Mouse (Mus musculus) ES-CJ7 (cell line): ENCODE measurements at regions not wholly inside any gene's neighbourhood (a gene's known extent, or its start where the extent isn't known, plus 50 kb on each side); places are given as distances from the start of the nearest gene placed in this dataset.
"Not testable (repeated sequence)": the region's sequence is repeated elsewhere in the genome, so short reads cannot be mapped to it uniquely, and the experiment has no call there.

Source experiments
- DNase-seq: peaks from one replicate; pipeline ENCODE4 v3.0.0; 2011; ENCODE audit warnings: low read depth, low spot score

DNA sequence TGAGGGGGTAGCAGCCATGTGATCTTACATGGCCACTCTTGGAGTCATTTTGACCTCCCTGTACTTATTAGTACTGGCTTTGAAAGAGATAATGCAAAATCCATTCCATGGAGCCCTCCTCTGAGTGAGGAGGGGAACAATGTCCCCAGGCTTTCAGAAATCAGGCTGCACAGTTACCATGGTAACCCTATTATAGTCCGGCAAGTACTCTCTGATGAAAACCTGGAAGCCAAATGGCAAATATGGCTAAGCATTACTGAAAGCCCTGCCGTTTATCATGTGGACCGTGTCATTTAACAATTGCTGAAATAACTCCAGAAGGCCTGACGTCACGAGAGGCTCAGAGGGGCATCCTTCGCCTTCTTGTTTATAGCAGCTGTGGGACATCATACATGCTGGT lies 82.5 kb upstream of the Xcl1 start:
- no peak for DNase-seq

DNA sequence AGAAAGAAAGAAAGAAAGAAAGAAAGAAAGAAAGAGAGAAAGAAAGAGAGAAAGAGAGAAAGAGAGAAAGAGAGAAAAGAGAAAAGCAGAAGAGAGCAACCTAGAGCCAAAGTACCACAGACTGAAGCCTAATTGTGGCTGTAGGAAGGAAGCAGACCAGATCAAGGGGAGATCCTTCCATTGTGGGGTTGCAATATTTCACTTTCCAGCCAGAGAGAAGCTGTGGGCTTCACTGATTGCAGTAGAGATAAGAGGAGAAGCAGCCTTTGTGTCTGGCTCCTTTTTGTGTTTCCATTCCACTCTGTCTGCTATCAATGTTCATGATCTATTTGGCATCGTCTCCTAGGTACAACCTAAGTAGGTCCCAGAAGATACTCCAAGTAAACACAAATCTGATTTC lies 79.0 kb upstream of the Xcl1 start:
- DNase-seq, result no peak

DNA sequence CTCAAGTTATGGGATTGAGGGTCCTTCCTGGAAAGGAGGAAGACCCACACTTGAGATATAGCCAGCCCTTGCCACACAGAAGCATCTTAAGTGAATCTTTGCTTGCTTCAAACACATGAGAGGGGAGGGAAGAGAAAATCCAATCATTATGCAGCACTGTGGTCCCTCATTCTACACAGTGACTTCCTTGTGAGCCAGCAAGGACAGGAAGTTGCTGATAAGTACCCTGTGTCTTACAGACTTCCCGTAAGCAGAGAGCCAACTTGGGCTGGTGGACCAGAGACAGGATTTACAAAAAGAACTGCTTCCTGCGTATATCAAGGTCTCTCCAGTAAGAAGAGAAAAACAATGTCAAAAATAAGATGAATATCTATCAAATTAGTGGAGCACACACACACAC lies 78.1 kb upstream of the Xcl1 start:
- no peak for DNase-seq

DNA sequence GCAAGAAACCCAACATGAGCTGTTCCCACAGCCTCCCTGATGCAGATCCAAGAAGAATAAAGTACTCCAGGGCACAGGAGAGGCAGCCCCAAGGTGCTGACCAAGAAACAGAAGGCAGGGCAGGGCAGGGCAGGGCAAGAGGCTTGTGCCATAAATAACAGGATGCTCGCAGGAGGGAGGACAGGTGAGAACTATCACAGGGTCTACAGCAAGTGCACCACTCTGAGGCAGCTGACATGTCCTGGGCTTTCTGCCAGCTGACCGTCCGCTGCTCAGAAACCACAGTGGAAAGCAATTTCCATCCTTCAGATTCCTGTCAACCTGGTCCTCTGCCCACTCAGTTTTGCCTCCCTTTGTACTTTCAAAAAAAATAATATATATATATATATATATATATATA lies 77.0 kb upstream of the Xcl1 start:
- no peak for DNase-seq

DNA sequence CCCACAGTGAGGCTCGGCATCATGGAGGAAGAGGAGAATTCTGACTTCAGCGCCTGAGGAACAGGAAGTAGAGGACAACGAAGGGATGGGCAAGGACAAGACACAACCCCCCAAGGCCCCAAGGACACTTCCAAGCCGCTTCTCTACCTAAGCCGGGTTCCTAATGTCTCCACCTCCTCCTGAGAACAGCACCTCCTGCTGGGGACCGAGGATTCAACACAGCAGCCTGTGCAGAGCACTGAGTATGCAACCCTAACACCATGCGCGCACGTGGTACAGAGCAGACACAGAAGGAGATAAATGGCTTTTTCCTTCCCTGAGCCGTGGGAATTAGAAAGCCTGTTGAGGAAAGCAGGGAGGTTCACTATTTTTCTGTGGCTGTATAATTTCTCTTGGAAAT lies 64.2 kb upstream of the Xcl1 start:
- DNase-seq, result peak; percentile 90

DNA sequence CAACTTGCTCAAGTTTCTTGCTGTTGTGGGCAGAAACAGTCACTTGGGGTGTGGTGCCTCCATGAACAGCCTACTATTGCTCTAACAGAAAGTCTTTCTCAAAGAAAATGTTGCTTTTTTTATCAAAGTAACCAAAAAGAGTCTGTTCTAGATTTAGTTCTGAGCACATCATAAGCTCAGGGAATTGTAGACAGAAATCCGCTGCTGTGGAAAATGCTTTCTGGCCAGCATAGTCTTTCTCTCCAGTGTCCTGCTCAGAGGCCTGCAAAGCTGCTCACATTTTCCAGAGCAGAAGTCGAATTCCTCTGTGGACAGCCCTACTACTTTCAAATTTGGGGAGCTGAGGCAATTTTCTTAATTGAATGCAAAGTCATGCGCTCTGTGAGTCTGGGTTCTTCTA lies 63.3 kb upstream of the Xcl1 start:
- DNase-seq, result no peak

DNA sequence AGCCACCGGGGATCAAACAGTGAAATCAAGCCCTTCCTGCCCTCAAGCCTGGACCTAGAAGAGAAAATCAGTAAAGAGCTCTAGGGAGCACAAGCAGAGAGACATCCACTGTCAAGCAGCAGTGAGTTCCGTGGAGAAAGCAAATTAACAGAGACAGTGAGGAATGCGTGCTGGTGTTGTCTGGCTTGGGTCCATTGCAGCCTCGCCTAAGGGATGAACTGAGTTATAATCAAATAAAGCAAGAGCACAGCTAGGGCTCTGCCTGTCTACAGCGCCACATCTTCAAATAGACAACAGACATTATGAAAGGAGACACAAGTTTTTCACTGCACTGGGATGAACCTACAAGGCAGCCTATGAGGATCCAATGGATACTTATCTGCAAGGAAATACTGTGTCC lies 62.3 kb upstream of the Xcl1 start:
- DNase-seq, result no peak

DNA sequence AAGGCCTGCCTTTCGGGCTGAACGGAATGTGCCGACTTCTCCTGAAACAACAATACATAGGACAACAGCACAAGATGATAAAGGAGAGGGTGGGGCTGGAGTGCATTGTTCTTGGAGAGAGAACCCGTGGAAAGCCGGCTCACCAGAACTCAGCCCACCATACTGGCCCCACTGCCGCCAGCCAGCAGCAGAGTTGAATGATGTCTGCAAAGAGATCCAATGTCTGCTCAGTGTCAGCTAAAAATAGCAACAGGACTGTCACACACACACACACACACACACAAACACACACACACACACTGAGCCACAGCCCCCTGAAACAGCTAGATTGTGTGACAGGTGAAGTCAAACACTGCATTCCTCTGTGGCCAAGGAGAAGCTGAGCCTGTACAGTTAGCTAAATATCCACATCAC lies 58.9 kb upstream of the Xcl1 start:
- DNase-seq, result peak; percentile 74

DNA sequence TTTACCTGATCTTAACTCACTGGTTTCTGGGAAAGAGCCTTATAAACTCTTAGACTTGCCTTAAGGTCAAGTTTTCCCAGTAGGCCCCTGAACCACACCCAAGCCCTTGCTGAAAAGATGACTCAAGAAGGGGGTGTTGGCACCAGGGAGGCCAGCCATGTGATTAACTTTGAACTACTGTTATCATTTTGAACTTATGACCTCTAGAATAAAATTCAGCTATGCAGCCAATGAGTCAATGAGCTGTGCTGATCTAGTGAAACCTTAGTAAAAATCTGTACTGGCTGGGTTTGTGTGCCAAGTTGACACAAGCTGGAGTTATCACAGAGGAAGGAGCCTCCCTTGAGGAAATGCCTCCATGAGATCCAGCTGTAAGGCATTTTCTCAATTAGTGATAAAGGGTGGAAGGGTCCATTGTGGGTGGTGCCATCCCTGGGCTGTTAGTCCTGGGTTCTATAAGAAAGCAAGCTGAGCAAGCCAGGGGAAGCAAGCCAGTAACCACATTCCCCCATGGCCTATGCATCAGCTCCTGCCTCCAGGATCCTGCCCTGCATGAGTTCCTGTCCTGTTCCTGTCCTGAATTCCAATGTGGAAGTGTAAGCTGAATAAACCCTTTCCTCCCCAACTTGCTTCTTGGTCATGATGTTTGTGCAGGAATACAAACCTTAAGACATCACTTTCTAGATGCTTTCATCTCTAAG lies 58.0 kb upstream of the Xcl1 start:
- not testable (repeated sequence) for DNase-seq

DNA sequence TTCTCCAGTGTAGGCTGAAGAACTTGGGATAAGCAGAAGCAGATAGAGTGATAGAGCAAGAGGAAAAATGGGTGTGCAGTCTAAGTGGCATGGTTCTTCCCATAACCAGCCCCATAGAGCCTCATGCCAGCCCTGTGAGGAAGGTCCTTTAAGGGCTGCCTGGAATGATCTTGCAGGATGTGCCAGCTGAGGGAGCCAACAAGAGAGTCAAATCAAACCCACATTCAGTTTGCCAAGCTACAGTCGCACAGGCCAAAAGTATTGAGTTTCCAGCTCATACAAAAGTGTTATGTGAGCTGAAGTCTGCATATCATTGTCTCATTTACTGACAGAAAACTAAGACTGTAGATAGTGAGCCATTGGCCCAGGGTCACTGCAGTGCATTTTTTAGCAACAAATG lies 53.7 kb upstream of the Xcl1 start:
- DNase-seq, result no peak

DNA sequence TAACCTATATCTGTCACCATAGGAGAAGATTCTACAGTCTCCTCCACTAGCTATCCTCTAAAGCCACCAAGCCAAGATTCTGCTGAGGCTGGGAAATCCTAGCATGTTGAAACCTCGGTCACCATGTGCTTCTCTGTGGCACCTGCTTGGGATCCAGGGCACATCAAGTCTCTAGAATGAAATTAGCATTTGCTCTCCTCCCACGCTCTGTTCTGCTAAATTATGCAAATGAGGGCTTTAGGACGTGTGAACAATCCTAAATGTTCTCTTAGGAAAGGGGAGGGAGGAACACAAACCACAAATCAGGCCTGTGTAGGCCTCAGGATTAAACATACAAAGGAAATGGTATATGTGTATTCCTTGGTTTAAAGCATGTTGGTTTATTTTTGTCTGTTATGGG lies 52.9 kb upstream of the Xcl1 start:
- no peak for DNase-seq

DNA sequence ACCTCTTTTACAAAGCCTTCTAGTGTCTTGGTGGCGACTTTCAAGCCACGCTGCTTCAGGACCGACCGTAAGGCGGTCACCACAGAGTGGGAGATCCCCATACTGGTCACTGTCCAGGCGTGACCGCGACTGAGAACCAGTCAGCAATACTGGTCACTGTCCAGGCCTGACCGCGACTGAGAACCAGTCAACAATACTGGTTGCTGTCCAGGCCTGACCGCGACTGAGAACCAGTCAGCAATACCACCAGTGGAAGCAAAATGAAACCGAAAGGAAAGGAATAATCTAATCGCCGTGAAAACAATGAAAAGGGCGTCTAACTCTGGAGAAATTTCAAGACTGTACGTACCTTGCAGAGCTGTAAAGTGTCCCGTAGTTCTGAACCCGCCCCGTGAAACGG lies 50.2 kb upstream of the Xcl1 start:
- DNase-seq, result not testable (repeated sequence)
